Mouse (Mus musculus): ENCODE data around the gene Dgkz.

Dgkz gene

GRCm38 (mm10) chr2:91959544-91960410, 15.9 kb downstream of the Dgkz start:
- no peak for DNase-seq

DNA sequence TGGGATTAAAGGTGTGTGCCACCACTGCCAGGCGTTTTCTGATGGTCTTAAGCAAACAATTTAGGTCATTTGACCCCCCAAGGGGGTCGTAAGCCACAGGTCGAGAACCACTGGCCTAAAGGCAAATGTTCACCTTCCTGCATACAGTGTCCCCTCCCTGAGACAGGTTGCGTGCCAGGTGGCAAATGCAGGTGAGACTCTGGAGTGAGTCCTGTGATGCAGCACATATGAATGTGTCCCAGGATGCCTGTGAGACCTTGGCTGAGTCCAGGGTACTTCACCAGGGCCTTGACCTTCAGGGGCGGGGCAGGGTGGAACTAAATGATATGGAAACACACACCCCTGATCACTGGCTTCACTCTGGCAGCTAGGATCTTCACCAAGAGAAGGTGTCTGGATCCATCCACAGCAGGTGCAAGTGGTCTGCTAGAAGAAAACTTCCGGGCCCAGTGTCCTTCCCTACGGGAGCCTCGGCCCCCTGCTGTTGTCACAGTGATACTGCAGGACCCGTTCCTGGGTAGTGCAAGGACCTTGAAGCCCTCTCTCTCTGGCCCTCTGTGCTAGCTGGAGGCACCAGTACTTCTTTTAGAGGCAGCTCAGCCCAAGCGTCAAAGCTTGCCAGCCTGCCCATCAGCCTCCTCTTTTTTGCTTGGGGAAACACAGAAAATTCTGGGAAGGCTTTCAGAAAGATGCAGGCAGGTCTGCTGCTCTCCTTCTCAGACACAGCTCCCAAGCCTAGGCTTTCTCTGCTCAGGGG, 16.8 kb downstream of the Dgkz start:
- peak; percentile 68 for DNase-seq

GRCm38 (mm10) chr2:91958049-91958448, 17.6 kb downstream of the Dgkz start:
- no peak for DNase-seq

DNA sequence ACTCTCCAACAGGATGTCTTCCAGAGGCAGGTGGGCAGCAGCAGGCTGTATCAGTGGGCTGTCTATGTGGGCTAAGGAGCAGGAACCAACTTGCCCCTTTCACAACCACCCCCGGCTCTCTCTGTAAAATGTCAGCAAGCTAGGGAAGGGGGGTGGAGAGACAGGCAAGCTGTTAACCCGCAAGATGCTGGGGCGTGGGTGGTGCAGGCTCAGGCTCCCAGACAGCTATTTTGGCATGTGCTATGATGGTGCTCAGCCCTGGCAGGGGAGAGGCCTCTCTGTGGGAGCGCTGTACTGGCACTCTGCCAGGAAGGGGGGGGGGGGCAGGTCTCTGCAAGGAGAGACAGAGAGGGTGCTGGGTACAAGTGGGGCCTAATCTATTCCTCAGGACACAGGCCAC, 18.6 kb downstream of the Dgkz start:
- DNase-seq: peak; percentile 28

- no peak for DNase-seq
Observed at GRCm38 (mm10) chr2:91955875-91956274, 19.8 kb downstream of the Dgkz start.

DNA sequence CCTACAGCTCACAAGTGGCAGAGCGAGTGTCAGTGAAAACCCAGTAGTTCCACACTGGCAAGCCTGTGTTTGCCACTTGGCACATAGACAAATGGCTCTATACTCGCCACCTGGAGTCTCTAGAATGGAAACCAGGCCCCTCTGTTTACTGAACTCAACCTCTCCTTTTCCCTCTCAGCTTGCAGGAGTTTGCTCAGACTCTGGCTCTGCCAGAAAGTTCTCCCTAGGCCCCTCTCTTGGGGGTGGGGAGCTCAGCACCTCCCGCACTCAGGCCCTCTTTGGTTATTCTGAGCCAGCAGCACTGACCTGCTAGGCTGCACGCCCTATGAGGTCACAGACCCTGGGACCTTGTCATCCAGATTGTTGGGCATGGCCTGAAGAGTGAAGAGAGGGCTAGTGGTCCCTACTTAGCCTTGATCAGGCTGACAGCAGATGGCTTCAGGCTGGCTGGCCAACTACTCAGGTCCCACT, 20.5 kb downstream of the Dgkz start:
- DNase-seq: no peak

GRCm38 (mm10) chr2:91953825-91954224, 21.8 kb downstream of the Dgkz start:
- DNase-seq: peak; percentile 90

- peak; percentile 51 for DNase-seq
Observed at GRCm38 (mm10) chr2:91950275-91951085, 25.2 kb downstream of the Dgkz start.

GRCm38 (mm10) chr2:91949411-91950274, 26.0 kb downstream of the Dgkz start:
- peak; percentile 54 for DNase-seq

DNA sequence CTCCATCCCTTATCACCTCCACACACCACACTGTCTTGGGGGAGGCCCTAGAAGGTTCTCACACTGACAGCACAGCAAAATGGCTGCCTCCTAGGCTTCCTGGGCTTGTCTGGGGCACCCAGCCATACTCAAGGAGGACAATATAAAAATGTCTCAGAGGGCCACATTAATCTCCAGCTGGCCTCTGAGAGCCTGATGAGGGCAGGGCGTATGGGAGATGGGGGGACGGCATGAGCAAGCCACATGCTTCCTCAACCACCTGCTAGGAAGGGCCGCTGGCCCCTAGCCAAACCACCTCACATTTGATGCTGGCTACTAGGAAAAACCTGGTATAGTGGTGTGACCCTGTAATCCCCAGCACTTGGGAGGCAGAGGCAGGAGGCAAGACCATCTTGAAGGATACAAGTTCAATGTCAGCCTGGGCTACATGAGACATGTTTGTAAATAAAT, 26.8 kb downstream of the Dgkz start:
- DNase-seq: no peak

DNA sequence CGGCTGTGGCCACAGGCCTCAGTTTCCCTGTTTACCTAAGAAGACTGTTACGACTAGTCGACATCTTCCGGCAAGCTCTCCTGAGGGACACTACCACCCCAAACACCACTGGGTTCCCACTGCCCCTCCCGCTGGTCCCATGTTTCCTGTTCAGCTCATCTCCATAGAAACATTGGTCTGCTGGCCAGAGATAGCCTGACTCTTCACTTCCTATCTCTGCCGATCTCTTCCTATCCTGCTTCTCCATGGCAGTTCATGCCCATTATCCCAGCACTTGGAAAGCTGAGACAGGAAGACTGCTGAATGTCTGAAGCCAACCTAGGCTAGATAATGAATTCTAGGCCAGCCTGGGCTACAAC, 27.5 kb downstream of the Dgkz start:
- DNase-seq: peak; percentile 40

- DNase-seq: no peak
Observed at GRCm38 (mm10) chr2:91947397-91948150, 28.1 kb downstream of the Dgkz start.

GRCm38 (mm10) chr2:91946836-91947235, 28.8 kb downstream of the Dgkz start:
- peak; percentile 45 for DNase-seq

GRCm38 (mm10) chr2:91945483-91945882, 30.2 kb downstream of the Dgkz start, which contains the start of gene Gm9821:
TSS of gene Gm9821 (plus strand) at chr2:91945703.
- no peak for DNase-seq

GRCm38 (mm10) chr2:91944170-91944950, 31.3 kb downstream of the Dgkz start:
- DNase-seq: peak; percentile 86

DNA sequence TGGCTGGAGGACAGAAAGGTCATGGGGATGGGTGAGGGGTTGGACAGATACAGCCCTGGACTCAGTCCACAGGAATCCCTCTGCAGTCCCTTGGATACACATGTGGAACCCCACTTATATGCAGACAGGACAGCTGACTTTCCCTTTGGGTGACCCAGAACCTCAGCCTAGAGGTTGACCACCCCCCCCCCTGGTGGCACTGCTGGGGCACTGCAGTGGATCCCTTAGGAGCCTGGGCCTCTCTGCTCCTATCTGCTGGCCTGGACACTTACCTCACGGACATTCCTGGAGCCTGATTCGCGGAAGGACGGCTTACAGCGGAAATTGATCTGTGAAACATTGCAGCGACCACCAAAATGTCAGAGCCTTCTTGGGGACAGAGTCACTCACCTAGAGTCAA, 33.3 kb downstream of the Dgkz start:
- no peak for DNase-seq

GRCm38 (mm10) chr2:91939303-91939935, 36.2 kb downstream of the Dgkz start:
- no peak for DNase-seq

DNA sequence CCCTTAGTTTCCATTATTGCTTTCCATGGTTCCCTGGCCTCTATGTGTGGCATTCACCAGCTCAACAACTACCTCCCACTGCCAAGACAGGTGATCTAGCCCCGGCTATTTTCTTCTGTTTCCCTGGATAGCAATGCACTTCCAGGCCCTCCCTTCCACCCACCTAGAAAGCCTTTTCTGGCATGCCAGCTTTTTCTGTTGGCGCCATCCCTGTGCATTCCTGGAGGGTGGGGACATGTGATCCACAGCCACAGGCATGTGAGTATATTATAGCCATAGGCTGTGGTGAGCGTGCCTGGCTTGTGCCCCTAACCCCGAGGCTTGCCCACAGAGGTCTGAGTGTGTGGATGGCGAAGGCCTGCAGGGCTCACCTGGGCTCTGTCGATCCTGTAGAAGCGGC, 39.5 kb downstream of the Dgkz start:
- DNase-seq: no peak

- DNase-seq: no peak
Observed at GRCm38 (mm10) chr2:91934826-91935525, 40.7 kb downstream of the Dgkz start.

Data from lung, postnatal 14 days (tissue).